Mouse (Mus musculus): ENCODE results near the gene Scamp3.
A peak's percentile ranks its signal among the peaks of the same experiment; 100 is the strongest.
"Not testable (repeated sequence)": the region's sequence is repeated elsewhere in the genome, so short reads cannot be mapped to it uniquely, and the experiment has no call there.

Scamp3 gene

DNA sequence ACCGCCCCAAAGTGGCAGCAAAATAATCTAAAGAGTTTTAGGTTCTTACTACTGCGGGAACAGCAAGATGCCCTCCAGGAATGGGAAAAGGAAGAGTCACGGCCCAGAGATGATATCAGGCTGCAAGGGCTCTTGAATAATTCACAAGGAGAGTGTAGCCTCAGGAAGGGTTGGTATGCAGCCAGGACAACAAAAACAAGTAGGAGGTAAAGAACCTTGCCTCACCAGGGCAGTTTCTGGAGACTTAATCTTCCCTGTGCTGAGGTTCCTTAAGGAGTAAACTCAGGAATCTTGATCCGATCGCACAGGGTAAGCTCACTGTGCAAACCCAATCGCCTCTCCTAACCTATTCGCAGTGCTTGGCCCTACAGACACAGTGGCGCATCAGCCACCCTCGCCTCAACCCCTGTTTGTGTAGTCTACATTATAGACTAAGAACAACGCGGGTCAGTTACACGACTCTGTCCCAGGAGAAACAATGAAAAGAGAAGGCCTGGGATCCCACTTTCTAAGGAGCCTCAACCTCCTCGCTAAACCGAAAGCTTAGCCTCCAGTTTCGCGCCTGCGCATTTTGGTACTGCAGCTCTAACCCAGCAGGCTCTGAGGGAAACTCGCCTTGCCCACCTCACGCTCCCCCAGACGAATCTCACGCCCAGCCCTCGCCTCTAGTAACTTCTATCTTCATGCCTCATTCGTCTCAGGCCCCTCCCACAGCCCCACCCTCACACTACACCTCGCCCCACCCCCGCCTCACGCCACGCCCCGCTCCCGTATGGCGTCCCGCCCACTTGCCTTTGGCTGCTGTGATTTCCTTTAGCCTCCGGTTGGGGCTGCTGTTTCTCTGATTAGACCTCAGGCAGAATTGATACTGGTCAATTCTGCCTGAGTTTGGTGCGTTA, 19.0 kb downstream of the Scamp3 start:
- peak; percentile 97 for DNase-seq (ENCODE audit: low read depth, low spot score)

DNA sequence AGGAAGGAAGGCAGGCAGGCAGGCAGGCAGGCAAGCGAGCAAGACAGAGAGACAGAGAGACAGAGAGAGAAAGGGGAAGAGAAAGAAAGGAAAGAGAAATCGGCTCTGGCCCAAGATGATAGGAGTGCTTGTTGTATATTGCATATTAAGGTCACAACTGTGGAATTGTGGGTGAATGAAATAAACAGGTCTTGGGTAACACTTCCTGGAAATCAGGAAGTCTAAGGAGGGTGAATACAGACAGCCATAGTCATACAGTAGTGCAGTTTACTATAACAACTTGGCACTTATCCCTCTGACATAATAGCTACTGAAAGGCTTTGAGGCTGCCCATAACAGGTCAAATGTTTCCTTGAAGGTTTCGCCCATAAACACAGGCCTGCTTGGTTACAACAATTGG, 22.6 kb downstream of the Scamp3 start:
- DNase-seq (ENCODE audit: low read depth, low spot score): no peak

DNA sequence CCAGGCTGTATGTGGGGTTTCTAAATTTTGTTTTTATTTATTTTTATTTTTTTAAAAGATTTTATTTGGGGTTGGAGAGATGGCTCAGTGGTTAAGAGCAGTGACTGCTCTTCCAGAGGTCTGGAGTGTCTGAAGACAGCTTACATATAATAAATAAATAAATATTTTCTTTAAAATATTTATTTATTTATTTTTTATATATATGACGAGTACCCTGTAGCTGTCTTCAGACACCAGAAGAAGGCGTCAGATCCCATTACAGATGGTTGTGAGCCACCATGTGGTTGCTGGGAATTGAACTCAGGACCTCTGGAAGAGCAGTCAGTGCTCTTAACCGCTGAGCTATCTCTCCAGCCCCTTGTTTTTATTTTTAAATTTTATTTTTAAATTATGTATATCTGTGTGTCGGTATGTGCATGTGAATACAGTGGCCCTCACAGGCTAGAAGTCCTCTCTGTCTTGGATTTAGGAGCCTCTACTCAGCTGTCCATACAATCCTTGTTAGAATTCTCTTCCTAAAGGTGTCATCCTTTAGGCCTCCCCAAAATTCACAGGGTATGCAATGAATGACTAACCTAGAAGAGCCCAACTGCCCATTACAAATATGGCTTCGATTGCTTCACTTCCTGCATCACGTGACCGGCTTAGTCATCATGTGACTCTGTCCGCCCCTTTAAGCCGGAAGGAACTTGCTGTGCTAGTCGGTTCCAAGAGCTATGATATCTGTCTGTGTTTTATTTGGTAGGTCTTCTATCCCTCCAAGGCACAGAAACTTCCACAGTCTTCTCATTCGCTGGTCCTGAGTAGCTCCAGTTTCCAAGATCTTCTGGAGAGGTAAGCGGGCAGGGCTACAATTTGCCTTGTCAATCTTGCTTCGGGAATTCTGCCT, 25.2 kb downstream of the Scamp3 start, which contains the start of gene Gba:
Gene Gba, plus strand, starts transcription at position 676 of the 889 bp plus-strand sequence.
- peak; percentile 95 for DNase-seq (ENCODE audit: low read depth, low spot score)

DNA sequence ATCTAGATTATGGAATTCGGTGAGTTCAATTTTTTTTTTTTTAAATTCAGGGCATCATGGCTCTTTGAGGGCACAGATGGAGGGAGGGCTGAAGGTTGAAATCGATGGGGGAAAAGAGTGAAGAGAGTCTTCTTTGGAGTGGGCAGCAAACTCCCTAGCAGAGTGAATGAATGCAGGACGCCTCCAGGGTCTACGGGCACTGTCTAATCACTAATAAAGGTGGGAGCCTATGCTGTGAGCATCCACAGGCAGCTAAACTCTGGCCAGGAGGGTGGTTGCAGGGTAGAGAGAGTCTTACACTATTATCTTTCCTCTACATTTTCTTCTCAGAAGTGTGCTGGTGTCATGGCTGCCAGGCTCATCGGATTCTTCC, 25.9 kb downstream of the Scamp3 start:
- no peak for DNase-seq (ENCODE audit: low read depth, low spot score)

DNA sequence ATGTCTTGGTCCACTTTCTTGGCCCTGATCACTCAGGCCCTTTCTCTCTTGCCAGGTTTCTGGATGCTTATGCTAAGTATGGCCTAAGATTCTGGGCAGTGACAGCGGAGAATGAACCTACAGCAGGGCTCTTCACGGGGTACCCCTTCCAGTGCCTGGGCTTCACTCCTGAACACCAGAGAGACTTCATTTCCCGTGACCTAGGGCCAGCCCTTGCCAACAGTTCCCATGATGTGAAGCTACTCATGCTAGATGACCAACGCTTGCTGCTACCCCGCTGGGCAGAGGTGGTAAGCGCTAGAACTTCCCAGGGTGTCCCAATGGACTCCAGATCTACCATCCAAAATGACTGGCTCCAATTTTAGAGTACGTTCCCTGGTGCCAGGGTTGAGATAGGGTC, 28.8 kb downstream of the Scamp3 start:
- DNase-seq (ENCODE audit: low read depth, low spot score): no peak

DNA sequence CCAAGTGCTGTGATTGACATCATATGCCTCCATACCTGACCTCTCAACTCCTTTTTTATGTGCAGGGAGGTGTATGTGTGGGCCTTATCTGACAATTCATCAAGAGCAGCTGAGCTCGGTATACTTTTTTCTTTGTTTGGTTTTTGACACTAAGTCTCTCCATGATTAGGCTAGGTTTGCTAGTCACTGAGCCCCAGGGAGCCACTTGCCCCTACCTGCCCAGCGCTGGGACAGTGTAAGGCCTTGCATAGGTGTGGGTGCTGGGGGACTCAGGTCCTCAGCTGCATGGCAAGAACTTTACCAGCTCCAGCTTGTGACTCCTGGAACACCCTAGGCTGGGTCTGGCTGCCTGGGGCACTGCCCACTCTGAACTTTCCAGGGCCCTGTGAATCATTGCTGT, 29.4 kb downstream of the Scamp3 start:
- no peak for DNase-seq (ENCODE audit: low read depth, low spot score)

DNA sequence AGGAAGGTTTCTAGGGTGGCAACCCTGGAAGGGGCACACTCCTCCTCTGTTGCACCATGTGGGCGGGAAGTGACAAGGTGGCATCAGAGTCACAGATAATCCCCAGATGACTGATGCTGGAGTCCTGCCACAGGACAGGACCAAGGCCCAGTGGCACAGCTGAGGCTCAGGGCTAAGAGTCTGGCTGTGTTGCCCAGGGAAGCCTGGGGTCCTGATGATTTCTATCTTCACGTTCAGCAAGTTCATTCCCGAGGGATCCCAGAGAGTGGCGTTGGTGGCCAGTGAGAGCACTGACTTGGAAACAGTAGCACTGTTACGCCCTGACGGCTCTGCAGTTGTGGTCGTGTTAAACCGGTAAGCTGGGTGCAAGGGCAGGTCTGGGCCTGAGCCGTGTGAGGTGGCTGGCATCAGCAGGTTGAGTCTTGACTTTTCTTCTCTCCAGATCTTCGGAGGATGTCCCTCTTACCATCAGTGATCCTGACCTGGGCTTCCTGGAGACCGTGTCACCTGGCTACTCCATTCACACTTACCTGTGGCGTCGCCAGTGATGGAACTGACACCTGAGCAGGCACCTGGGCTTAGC, 30.9 kb downstream of the Scamp3 start:
- no peak for DNase-seq (ENCODE audit: low read depth, low spot score)

DNA sequence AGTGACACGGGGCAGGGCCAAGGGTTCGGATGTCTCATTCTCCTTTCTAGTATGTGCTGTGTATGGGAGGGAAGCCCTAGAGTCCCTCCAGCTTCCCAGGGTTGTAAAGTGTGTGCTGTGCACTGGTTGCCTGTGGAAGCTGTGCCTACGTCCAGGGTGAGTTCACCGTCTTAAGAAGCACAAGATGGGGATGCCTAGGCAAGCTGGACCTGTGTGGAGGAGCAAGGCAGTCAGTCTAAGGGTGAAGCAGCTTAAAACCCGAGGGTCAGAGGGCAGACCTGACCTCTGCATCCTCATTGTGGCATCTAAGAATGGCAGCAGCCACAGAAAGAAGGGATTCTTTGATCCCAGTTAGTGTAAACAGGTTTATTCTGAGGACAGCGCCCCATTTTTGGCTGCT, 31.5 kb downstream of the Scamp3 start:
- DNase-seq (ENCODE audit: low read depth, low spot score): no peak

DNA sequence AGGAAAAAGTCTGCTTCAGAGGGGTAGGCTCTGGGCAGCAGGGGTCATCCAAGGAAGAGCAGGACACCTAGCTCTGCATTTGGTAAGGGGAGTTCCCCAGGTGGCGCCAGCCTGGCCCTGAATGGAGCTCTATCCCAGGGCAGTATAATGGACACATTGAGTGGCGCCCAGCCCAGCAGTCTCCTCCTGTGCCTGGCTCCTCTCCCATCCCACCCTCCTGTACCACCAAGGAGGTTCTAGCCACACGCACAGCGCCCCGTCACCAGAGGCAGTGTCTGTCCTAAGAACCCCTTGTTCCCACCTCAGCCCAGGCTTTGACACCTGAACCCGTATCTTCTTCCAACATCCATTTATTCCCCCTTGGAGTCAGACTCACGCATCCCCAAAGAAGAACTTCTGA, 32.5 kb downstream of the Scamp3 start:
- no peak for DNase-seq (ENCODE audit: low read depth, low spot score)

DNA sequence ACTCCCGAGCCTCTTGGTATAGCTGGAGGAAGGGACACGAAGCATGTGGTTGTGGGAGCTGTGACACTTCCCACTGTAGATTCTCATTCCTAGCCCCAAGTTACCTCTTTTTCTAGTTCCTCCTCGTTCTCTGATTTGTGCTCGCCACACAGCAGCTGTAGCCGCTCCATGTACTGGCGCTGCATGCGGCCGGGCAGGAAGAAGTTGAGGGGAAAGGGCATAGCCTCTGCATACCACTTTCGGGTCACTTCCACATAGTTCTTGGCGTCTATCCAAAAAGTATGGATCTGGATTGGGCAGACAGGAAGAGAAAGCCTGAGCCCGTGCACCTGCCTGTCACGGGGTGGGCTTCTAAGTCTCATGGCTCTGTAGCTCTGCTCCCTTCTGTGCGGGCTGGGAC, 32.9 kb downstream of the Scamp3 start:
- no peak for DNase-seq (ENCODE audit: low read depth, low spot score)

DNA sequence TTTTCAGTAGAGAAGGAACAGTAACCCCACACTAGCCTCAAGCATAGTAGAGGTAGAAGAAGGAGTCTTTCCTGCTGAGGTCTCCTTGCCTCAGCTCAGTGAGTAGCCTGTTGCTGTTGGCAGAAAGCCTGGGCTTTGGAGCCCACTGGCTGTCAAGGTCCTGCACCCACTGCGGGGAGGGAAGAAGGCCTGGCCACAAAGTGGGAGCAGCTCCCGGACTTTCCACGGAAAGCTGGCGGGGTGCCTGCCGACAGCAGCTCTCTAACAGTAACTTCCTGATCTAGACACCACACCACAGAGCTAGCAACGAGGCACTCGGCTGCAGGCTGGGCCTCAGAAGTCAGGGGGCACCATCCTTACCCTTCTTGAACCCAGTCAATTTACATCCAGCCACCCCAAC, 33.5 kb downstream of the Scamp3 start:
- DNase-seq (ENCODE audit: low read depth, low spot score): no peak

DNA sequence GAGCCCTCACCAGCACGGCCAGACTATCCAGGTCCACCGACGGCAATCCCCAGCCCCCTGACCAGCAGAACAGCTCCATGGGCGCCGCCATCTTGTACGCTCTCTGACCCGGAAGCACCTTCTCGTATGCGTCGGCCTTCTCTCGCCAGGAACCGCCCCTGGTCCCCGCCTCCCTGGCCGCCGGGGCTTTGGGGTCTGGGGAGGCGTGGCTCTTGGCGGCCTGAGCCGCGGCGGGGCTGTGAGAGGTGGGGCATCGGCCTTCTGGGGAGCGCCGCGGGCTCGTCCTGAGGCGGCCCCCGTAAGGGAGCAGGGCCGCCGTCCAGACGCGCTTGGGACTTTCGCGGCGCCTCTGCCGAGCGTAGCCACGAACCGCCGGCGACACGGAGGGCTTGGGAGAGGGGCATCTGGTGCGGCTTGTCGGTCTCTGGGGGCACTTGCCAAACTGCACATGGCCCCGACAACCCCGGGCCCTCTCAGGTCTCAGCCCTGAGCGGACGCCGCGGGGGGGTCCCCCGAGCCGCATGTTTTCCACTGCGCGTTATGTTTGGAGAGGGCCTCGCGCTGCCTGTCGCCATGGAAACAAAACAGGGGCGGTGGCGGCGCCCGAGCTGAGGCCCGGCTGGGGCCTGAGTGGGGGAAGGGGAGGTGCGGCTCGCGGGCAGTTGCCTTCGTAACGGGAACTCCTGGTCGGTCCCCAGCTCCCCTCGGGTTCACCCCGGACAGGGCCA, 36.7 kb downstream of the Scamp3 start:
- peak; percentile 96 for DNase-seq (ENCODE audit: low read depth, low spot score)

DNA sequence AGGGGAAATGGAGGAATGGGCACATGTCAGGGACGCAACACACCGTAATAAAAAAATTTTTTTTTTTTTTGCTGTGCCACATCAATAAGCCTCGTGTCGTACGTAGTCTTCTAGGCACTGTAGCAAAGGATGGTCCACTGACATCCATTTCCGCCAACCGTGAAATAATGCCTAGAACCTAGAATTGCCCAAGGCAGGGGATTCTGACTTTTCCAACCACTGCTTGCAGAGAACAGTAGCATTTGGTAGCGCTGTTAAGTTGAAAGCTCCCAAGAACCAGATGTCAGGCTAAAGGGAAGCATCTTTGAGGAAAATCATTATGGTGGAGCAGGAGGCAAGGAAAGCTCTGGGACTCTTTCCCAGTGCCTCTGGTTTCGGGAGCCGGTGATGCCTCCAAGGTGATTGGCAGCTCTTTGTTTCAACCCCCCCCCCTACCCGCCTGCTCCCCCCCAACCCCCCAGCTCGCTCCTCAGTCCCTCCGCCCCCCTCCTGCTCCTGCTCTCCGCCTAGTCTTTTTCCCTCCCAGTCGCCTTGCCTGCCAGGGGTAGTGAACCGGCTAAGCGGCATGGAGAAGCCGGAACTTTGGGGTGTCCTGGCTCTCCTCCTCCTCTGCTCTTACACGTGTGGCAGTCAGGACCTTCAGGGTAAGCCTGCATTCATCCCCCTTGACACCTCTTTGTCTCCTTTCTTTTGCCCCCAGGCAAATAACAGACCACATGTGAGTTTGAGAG, 37.6 kb downstream of the Scamp3 start, which contains the start of gene Thbs3:
Gene Thbs3, plus strand, starts transcription at position 500 of the 731 bp plus-strand sequence.
- no peak for DNase-seq (ENCODE audit: low read depth, low spot score)

DNA sequence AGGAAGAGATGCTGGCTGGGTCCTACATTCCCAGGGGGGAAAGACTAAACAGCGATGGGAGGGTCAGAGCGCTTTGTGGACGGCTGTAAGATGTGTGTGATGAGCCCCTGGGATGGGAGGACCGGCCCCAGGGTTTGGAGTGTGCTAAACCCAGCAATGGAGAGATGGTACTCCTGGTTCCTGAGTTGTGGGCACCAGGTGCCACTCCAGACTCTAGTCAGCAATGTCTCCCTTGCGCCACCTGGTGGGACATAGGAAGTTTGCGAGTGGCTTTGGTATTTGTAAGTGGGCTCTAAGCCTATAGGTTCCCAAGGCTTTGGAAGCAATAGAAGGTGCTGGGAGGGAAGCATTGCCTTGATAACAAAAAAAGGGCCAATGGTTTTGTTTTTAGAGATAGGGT, 38.6 kb downstream of the Scamp3 start:
- peak; percentile 94 for DNase-seq (ENCODE audit: low read depth, low spot score)

DNA sequence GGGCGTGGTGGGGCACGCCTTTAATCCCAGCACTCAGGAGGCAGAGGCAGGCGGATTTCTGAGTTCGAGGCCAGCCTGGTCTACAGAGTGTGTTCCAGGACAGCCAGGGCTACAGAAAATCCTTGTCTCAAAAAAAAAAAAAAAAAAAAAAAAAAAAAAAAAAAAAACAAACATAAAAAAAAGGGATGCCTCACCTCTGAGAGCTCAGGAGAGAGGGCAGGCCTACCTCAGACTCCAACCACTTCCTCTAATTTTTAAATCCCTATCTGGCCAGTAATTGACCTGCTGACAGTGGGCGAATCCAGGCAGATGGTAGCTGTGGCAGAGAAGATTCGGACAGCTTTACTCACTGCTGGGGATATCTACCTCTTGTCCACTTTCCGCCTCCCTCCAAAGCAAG, 39.1 kb downstream of the Scamp3 start:
- DNase-seq (ENCODE audit: low read depth, low spot score): not testable (repeated sequence)

DNA sequence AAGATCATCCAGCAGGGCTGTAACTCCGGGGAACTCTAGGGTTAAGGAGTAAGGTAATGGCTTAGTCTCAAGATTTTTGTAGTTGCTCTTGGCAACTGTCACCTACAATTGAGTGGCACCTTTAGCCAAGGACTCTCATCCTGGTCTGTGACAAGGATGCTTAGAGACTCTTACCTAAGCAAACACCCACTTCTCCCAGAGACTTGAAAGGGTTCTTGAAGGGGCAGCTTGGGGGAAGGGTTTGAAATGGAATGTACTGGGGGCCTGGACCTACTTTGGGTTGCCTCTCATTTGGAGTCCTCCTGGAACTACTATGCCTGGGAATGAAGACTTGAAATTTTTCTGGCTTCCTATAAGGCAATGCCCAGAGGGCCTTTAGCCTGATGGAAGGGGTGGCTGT, 41.0 kb downstream of the Scamp3 start:
- no peak for DNase-seq (ENCODE audit: low read depth, low spot score)

DNA sequence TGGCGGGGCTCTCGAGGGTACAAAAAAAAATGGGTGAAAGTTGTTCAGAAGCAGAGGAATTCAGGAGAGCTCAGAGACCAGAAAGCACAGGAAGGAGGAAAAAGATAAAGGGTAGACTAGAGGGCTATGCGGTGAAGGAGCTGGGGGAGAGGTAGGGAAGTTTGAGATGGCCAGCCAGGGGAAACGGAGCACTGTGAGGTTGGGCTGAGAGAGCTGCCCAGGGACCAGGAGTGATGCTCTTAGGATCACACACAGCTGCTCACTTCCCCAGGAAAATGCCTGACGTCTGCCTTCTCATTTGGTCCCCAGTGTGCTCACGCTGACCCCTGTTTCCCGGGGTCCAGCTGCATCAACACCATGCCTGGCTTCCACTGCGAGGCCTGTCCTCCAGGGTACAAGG, 42.3 kb downstream of the Scamp3 start:
- DNase-seq (ENCODE audit: low read depth, low spot score): no peak

DNA sequence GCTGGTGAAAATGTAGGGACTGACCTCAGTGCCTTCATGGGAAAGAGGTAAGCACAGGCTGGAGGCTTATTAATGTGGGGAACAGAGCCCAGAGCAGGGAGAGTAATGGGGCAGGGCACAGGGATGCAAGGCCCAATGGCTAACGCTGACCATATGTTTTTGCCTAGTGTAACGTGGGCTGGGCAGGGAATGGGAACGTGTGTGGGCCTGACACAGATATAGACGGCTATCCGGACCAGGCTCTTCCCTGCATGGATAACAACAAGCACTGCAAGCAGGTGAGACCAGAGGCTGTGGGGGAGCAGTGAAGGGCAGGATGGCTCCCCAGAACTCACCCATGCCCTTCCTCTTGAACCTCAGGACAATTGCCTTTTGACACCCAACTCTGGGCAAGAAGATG, 43.9 kb downstream of the Scamp3 start:
- DNase-seq (ENCODE audit: low read depth, low spot score): no peak

DNA sequence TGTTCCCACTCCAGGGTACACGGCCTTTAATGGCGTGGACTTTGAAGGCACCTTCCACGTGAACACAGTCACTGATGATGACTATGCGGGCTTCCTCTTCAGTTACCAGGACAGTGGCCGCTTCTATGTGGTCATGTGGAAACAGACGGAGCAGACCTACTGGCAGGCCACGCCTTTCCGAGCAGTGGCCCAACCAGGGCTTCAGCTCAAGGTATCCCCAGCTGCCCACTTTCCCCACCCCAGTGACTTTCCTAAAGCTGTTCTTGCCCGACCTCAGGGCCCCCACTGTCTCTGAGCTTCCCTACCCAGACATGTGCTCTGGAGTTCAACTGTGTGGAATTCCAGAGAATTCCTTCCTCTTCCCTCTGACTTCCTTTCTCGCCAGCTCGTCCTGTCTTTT, 47.5 kb downstream of the Scamp3 start:
- DNase-seq (ENCODE audit: low read depth, low spot score): peak; percentile 56

DNA sequence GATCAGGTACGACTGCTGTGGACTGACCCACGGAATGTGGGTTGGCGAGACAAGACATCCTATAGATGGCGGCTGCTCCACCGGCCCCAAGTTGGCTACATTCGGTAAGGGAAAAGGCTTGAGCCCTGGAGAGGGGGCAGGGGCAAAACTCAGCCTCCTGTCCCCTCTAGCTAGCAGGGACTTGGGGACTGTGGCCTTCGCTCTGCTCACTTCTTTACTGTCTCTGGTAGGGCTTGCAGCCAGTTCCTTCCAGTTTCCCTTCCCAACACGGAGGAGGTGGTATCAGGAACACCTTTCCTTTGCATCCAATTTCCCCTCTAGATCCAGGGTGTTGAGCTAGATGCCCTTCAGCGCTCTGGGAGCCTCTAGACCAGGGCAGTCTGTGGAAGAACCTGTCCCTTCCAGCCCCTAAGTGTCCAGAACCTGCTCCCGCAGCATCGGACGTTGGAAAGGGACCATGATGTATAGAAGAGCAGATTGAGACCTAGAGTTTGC, 48.1 kb downstream of the Scamp3 start:
- no peak for DNase-seq (ENCODE audit: low read depth, low spot score)

DNA sequence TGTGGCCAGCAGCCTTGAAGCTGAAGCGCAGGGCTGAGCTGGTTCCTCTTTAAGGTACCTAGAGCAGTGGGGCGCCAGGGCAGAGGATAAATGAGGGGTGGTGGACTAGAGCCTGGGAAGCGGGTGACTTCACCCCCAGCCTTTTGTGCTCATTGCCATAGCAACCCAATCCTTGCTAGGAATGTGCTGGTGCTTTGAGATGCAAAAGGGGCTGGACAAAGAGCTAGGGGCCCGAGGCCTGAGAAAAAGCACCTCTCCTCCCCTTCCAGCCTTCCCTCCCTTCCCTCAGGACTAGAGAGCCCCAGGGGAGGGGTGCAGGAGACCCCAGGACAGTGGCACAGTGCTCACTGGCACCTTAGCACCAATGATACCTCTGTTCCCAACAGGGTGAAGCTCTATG, 48.6 kb downstream of the Scamp3 start:
- peak; percentile 99 for DNase-seq (ENCODE audit: low read depth, low spot score)

All from R1 (cell line).